Mouse (Mus musculus) yolk sac, embryonic 10.5 days (tissue): ENCODE measurements around the gene Dst.

Experiments
- DNase-seq: peaks from one replicate; pipeline ENCODE4 v3.0.0-alpha.2; 2017; ENCODE audit warnings: low spot score

Dst gene

GRCm38 (mm10) chr1:34132875-34133274 lies 224.8 kb downstream of the Dst start:
- DNase-seq = no peak

- DNase-seq = no peak
Observed at GRCm38 (mm10) chr1:34135535-34135934, 227.5 kb downstream of the Dst start.

GRCm38 (mm10) chr1:34139191-34139853 lies 231.3 kb downstream of the Dst start:
- DNase-seq = no peak

- no peak for DNase-seq
Observed at GRCm38 (mm10) chr1:34139871-34140471, 231.9 kb downstream of the Dst start.

GRCm38 (mm10) chr1:34140686-34141085 lies 232.7 kb downstream of the Dst start:
- no peak for DNase-seq

GRCm38 (mm10) chr1:34142951-34143580 lies 235.0 kb downstream of the Dst start:
- DNase-seq = no peak

GRCm38 (mm10) chr1:34144826-34145225 lies 236.8 kb downstream of the Dst start:
- no peak for DNase-seq

- no peak for DNase-seq
Observed at GRCm38 (mm10) chr1:34148039-34148438, 240.0 kb downstream of the Dst start.

GRCm38 (mm10) chr1:34150416-34151093 lies 242.5 kb downstream of the Dst start:
- no peak for DNase-seq

- DNase-seq = no peak
Observed at GRCm38 (mm10) chr1:34152683-34153082, 244.7 kb downstream of the Dst start.

GRCm38 (mm10) chr1:34156058-34156457 lies 248.0 kb downstream of the Dst start:
- no peak for DNase-seq

GRCm38 (mm10) chr1:34157702-34158101 lies 249.7 kb downstream of the Dst start:
- no peak for DNase-seq

- DNase-seq = no peak
Observed at GRCm38 (mm10) chr1:34158822-34159221, 250.8 kb downstream of the Dst start.

- DNase-seq = no peak
Observed at GRCm38 (mm10) chr1:34159898-34160297, 251.9 kb downstream of the Dst start.

- no peak for DNase-seq
Observed at GRCm38 (mm10) chr1:34164616-34165295, 256.7 kb downstream of the Dst start.

GRCm38 (mm10) chr1:34165926-34166325 lies 257.9 kb downstream of the Dst start:
- no peak for DNase-seq

- no peak for DNase-seq
Observed at GRCm38 (mm10) chr1:34167151-34168057, 259.4 kb downstream of the Dst start.

GRCm38 (mm10) chr1:34169086-34169485 lies 261.1 kb downstream of the Dst start:
- DNase-seq = no peak

- DNase-seq = no peak
Observed at GRCm38 (mm10) chr1:34174517-34174916, 266.5 kb downstream of the Dst start.

GRCm38 (mm10) chr1:34174961-34175360 lies 266.9 kb downstream of the Dst start:
- peak; percentile 22 for DNase-seq

GRCm38 (mm10) chr1:34178022-34178727 lies 270.1 kb downstream of the Dst start:
- DNase-seq = no peak
